Mouse (Mus musculus): ENCODE data around the gene Pmpca. TPM values are rescaled to one million over a fixed set of nuclear protein-coding genes. Genes with fewer than 3 reads are reported as not detected.

Gene Pmpca
- total and polyA plus RNA-seq, 2 experiments from 2014 or later, result 74.3 to 85.7 TPM

DNA sequence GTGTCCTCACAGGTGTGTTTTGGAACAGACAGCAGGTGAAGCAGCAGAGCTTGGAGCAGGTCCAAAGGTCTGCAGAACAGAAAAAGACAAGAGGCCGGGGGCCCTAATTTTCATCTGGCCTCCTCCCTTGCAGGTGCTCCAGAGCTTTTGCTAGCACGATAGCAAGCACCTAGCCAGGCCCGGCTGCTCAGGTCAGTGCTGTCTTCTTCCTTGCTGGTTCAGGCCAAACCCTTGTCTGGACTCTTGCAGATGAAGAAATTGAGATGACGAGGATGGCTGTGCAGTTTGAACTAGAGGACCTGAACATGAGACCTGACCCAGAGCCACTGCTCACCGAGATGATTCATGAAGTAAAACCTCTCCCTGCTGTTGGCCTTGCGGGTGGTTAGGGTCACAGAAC lies 2.5 kb downstream of the Pmpca start:
- no peak for TF ChIP-seq CTCF (IDR thresholded peaks at IDR 0.05; ENCODE audit: low read depth)
- H3K27ac ChIP-seq (ENCODE audit: low read depth, low read length), result no peak overlapping the region
- no peak for DNase-seq
- H3K4me3 ChIP-seq (ENCODE audit: low read depth, low read length), result no peak overlapping the region
- H3K9ac ChIP-seq, result no peak overlapping the region
- H3K4me2 ChIP-seq (ENCODE audit: low read depth), result no peak overlapping the region
- peaks cover 14% of the 10 kb centered on the region; the same call in 1 of the 2 replicates for H3K4me1 ChIP-seq (ENCODE audit: insufficient read depth)
- H3K36me3 ChIP-seq (ENCODE audit: insufficient read depth), result peaks cover 63% of the 10 kb centered on the region
- no peak for ATAC-seq
- no peaks in the 10 kb centered on the region for H3K27me3 ChIP-seq (ENCODE audit: insufficient read depth, low read length)
- 88% methylated on average over 6 of the region's 6 CpGs for WGBS
- no peaks in the 10 kb centered on the region for H3K9me3 ChIP-seq (ENCODE audit: low read length)

DNA sequence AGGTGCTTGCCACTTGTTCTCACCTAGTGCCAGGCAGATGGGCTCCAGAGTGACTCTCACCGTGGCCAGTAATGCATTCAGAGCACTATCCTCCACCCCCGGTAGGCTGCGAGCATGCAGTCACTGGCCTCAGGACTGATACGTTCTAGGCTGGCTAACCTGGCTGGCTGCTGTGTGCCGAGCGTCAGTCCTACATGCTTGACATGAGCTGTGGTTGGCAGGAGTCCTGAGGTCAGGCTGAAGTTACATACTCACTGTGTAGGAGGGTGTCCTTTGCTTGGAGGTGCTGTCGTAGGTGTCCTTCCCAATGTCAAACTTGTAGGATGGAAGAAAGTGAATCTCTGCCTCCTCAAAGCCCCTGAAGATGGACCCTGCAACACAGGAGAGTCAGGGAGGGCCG lies 9.8 kb downstream of the Pmpca start:
- H3K4me2 ChIP-seq (ENCODE audit: low read depth), result no peak overlapping the region
- no peaks in the 10 kb centered on the region for H3K4me1 ChIP-seq (ENCODE audit: insufficient read depth)
- no peaks in the 10 kb centered on the region for H3K9me3 ChIP-seq (ENCODE audit: low read length)
- no peak for TF ChIP-seq CTCF (IDR thresholded peaks at IDR 0.05; ENCODE audit: low read depth)
- no peaks in the 10 kb centered on the region for H3K27me3 ChIP-seq (ENCODE audit: insufficient read depth, low read length)
- H3K27ac ChIP-seq (ENCODE audit: low read depth, low read length), result no peak overlapping the region
- H3K36me3 ChIP-seq (ENCODE audit: insufficient read depth), result peaks cover 82% of the 10 kb centered on the region
- ATAC-seq, result no peak
- no peak overlapping the region for H3K9ac ChIP-seq
- no peak for DNase-seq
- no peak overlapping the region for H3K4me3 ChIP-seq (ENCODE audit: low read depth, low read length)
- 87% methylated on average over 8 of the region's 8 CpGs for WGBS

DNA sequence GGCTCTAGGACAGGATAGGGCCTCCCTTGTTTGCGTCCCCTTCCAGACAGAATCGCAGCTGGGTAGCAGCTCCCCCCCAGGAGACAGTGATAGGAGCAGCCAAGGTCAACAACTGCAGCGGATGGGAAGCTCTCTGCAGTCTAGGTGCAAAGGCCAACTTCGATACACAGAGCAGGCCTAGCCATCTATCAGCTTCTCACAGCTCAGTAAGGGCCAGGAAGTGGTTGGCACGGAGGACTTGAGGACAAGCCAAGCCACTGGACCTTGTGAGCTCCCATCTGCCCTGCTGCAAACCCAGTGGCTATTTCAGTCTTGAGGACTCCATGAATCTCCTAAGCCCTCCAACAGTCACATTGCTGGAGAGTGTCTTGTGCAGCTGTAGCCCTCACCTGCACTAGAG lies 10.5 kb downstream of the Pmpca start:
- Histone ChIP-seq H3K36me3 (ENCODE audit: insufficient read depth) (peaks cover 77% of the 10 kb centered on the region), H3K27ac (ENCODE audit: low read depth, low read length) (no peak overlapping the region), H3K27me3 (ENCODE audit: insufficient read depth, low read length) (no peaks in the 10 kb centered on the region), H3K9me3 (ENCODE audit: low read length) (no peaks in the 10 kb centered on the region), H3K4me2 (ENCODE audit: low read depth) (no peak overlapping the region), H3K4me3 (ENCODE audit: low read depth, low read length) (no peak overlapping the region), H3K4me1 (ENCODE audit: insufficient read depth) (no peaks in the 10 kb centered on the region), H3K9ac (no peak overlapping the region)
- DNase-seq, result no peak
- 82% methylated on average over 5 of the region's 5 CpGs for WGBS
- no peak for TF ChIP-seq CTCF (IDR thresholded peaks at IDR 0.05; ENCODE audit: low read depth)
- no peak for ATAC-seq

DNA sequence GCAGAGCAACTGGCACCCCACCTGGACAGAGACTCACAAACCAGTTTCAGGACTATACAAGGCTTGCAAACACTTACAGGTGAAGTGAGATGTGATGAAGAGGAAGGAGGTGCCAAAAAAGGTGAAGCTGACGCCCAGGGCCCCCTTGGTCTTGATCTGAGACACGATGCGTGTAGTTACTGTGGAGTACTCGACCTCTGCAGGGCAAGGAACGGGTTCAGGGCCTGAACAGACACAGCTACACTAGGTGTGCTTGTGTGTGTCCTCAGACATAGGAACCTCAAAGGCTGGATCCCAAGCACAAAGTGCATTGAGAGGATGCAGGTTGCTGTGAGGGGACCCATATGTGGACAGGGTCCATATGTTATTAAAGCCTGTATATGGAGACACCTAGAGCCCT lies 11.2 kb downstream of the Pmpca start:
- Histone ChIP-seq H3K27me3 (ENCODE audit: insufficient read depth, low read length) (no peaks in the 10 kb centered on the region), H3K9me3 (ENCODE audit: low read length) (no peaks in the 10 kb centered on the region), H3K36me3 (ENCODE audit: insufficient read depth) (peaks cover 70% of the 10 kb centered on the region), H3K4me1 (ENCODE audit: insufficient read depth) (no peaks in the 10 kb centered on the region), H3K9ac (no peak overlapping the region), H3K4me2 (ENCODE audit: low read depth) (no peak overlapping the region), H3K27ac (ENCODE audit: low read depth, low read length) (no peak overlapping the region), H3K4me3 (ENCODE audit: low read depth, low read length) (no peak overlapping the region)
- DNase-seq, result no peak
- no peak for TF ChIP-seq CTCF (IDR thresholded peaks at IDR 0.05; ENCODE audit: low read depth)
- WGBS, result 87% methylated on average over 5 of the region's 5 CpGs
- ATAC-seq, result no peak

DNA sequence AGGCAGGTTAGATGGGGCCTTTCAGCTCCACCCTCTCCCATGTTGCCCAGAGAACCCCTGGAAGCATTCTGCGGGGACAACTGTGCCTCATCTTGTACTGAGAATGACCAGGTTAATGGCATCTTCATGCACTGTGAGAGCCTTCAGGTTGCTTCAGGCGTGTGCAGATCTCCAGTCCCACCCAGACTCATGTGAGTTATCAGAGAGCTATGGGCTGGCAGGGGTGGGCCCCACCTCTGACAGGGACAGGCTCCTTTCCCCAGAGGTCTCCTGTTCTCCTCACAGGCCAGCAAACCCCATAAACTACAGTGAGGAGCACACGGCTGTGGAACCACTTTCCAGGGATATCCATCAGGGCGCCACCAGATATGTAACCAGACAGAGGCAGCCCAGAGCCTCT lies 11.9 kb downstream of the Pmpca start:
- Histone ChIP-seq H3K9ac (no peak overlapping the region), H3K4me3 (ENCODE audit: low read depth, low read length) (no peak overlapping the region), H3K4me1 (ENCODE audit: insufficient read depth) (peaks cover 7% of the 10 kb centered on the region; the same call in 1 of the 2 replicates), H3K27me3 (ENCODE audit: insufficient read depth, low read length) (no peaks in the 10 kb centered on the region), H3K4me2 (ENCODE audit: low read depth) (no peak overlapping the region), H3K9me3 (ENCODE audit: low read length) (no peaks in the 10 kb centered on the region), H3K27ac (ENCODE audit: low read depth, low read length) (no peak overlapping the region), H3K36me3 (ENCODE audit: insufficient read depth) (peaks cover 63% of the 10 kb centered on the region)
- TF ChIP-seq CTCF (IDR thresholded peaks at IDR 0.05; ENCODE audit: low read depth), result no peak
- ATAC-seq (no peak), DNase-seq (no peak)
- WGBS, result 94% methylated on average over 4 of the region's 4 CpGs

DNA sequence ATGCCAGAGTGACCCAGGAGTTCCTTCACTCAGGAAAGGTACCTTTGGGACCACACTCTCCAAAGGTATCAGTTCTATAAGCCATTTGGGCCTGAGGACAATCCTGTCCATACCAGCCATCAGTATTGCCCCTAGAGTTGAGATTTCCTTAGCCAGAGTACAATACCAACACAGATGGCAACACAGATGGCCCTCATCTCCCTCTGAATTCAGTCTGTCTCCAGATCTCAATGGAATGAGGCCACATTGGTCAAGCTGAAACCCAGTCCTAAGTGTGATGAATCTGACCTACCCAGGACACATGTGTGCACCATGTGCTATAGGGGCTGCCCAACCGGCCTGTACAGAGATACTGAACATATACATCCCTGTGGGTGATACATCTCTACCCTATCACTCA lies 13.1 kb downstream of the Pmpca start:
- Histone ChIP-seq H3K4me1 (ENCODE audit: insufficient read depth) (peaks cover 17% of the 10 kb centered on the region), H3K9me3 (ENCODE audit: low read length) (no peaks in the 10 kb centered on the region), H3K9ac (no peak overlapping the region), H3K4me2 (ENCODE audit: low read depth) (no peak overlapping the region), H3K4me3 (ENCODE audit: low read depth, low read length) (no peak overlapping the region), H3K27ac (ENCODE audit: low read depth, low read length) (no peak overlapping the region), H3K36me3 (ENCODE audit: insufficient read depth) (peaks cover 55% of the 10 kb centered on the region), H3K27me3 (ENCODE audit: insufficient read depth, low read length) (no peaks in the 10 kb centered on the region)
- ATAC-seq (no peak), DNase-seq (no peak)
- WGBS, result 81% methylated on average over 1 of the region's 1 CpGs
- TF ChIP-seq CTCF (IDR thresholded peaks at IDR 0.05; ENCODE audit: low read depth), result no peak

DNA sequence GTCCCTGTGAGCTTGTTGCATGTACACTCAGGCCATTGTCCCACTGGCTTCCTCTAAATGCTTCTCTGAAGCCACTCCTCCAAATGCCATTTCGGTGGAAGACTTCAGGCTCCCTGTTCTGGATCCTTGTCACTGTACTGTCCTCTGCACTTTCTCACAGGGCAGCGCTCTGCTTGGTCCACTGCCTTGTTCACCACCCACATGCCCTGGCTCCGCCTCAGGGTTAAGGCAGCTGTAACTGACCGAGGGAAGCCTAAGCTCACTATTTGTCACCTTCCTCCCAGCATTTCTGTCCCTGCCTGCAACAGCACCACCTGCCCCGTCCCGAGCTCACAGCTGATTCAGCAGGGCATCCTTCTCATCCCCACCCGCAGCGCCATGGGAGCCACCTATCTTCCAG lies 14.2 kb downstream of the Pmpca start:
- Histone ChIP-seq H3K4me3 (ENCODE audit: low read depth, low read length) (no peak overlapping the region), H3K9me3 (ENCODE audit: low read length) (no peaks in the 10 kb centered on the region), H3K27me3 (ENCODE audit: insufficient read depth, low read length) (no peaks in the 10 kb centered on the region), H3K36me3 (ENCODE audit: insufficient read depth) (peaks cover 46% of the 10 kb centered on the region), H3K4me2 (ENCODE audit: low read depth) (no peak overlapping the region), H3K9ac (no peak overlapping the region), H3K4me1 (ENCODE audit: insufficient read depth) (peaks cover 28% of the 10 kb centered on the region), H3K27ac (ENCODE audit: low read depth, low read length) (no peak overlapping the region)
- WGBS, result 86% methylated on average over 8 of the region's 8 CpGs
- TF ChIP-seq CTCF (IDR thresholded peaks at IDR 0.05; ENCODE audit: low read depth), result no peak
- ATAC-seq (no peak), DNase-seq (no peak)

All from forebrain, postnatal 0 days (tissue).